Mouse (Mus musculus) left cerebral cortex, postnatal 14 days (tissue): ENCODE results near the gene Creb3l4. TPM values are rescaled to one million over a fixed set of nuclear protein-coding genes. Genes with fewer than 3 reads are reported as not detected.
"Not testable (repeated sequence)": the region's sequence is repeated elsewhere in the genome, so short reads cannot be mapped to it uniquely, and the experiment has no call there.

Experiments used
- DNase-seq, 2 experiments: peaks; one replicate each; pipeline ENCODE4 v3.0.0; 2021 to 2022; ENCODE audit warnings: low spot score in 2 of 2, mixed read lengths in 1 of 2
- intact Hi-C: fragments of 180-260 bp; cut with DNase I; formaldehyde crosslinking; loops from one replicate; pipeline ENCODE4 v1.15.1; 2025
- total RNA-seq, 2 experiments: library from RNA; stranded (reverse); gene quantifications; 2 replicates each; pipeline ENCODE4 v1.2.3; 2021

The Creb3l4 gene
- total RNA-seq, 2 experiments from 2014 or later = 0.23 TPM; not detected in 1

GRCm38 (mm10) chr3:90266901-90267775, 23.8 kb upstream of the Creb3l4 start:
- no peak for DNase-seq
- intact Hi-C loops = loop anchor here (5.0 kb wide), 1 partner anchor 105 kb away; no protein-coding TSS in a partner anchor

- intact Hi-C loops = loop anchor here (5.0 kb wide), 1 partner anchor 106 kb away; no protein-coding TSS in a partner anchor
- DNase-seq = no peak
Observed at GRCm38 (mm10) chr3:90265932-90266741, 22.8 kb upstream of the Creb3l4 start.

DNA sequence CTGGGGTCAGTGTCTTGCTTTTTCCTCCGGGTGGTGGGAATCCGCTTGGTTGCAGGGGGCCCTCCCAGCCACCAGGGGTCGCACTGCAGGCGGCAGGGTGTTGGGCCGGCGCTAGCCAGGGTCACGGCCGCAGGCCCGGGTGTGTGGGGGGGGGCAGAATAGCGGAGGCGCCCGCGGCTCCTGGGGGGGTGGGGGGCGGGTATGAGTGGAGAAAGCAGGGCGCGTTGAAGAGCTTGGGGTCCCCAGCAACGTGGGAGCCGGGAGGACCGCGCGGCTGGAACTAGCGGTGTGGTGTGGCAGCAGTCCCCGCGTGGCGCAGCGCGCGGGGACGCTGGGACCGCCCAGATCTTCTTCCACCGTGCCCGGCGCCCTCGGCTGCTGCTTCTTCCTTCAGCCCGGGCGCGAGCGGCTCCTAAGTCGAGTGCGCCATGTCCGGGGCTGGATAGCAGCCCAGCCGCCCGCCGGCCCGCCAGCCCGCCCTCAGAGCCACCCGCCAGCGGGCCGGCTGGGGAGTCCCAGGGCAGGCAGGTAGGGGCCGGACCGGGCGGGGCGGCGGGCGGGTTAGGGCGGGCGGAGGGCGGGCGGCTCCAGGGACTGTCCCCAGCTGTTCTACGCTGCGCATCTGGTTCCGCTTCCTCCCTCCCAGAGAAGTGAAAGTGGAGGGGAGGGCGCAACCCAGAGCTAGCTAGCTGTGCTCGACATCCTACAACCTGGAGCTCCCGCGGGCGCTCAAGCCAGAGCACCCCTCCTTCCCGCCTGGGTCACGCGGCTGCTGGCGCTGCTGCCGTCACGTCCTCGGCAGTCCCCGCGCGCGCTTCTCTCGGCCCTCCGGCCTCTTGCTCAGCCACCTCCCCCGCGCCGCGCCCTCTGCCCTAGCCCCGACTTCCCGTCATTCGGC, 22.0 kb upstream of the Creb3l4 start, which contains the start of gene Dennd4b:
TSS of gene Dennd4b (plus strand) at position 152 of the 898 bp plus-strand sequence.
- intact Hi-C loops = loop anchor here (5.0 kb wide), 1 partner anchor 107 kb away; no protein-coding TSS in a partner anchor
- DNase-seq = peak; percentile 83 to 87

DNA sequence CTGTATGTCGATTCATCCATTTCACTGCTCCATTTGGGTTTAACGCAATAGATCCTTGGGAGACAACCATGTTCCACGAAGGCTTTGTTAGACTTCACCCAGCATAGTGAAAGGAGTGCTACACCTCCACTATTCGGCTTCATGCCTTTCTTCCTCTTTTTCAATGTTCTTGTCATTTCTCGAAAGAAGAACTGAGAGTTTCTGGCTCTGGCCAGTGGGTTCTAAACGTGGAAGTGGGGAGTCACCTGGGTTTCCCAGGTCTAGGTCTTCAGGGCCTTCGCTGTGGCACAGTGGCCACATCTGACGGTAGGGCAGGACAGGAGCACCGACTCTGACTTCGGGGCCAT, 21.3 kb upstream of the Creb3l4 start:
- no peak for DNase-seq
- intact Hi-C loops = loop anchor here (5.0 kb wide), 1 partner anchor 108 kb away; no protein-coding TSS in a partner anchor

DNA sequence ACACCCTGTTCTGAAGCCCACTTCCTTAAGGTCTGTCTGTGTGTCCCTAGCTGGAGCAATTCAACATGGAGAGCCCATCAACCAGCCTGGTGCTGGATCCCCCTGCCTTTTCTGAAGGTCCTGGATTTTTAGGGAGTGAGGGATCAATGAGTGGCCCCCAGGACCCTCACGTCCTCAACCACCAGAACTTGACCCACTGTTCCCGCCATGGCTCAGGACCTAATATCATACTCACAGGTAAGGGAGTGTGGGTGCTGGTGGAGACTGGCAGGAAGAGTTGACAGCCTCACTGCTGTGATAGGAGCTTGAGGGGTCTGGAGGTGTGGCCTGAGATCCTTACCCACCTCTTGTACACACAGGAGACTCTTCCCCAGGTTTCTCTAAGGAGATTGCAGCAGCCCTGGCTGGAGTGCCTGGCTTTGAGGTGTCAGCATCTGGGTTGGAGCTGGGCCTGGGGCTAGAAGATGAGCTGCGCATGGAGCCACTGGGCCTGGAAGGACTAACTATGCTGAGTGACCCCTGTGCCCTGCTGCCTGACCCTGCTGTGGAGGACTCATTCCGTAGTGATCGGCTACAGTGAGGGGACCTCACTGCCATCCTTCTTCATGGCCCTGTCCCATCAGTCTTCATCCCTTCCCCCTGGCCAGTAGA, 19.9 kb upstream of the Creb3l4 start:
- DNase-seq = no peak
- intact Hi-C loops = no loop called here

DNA sequence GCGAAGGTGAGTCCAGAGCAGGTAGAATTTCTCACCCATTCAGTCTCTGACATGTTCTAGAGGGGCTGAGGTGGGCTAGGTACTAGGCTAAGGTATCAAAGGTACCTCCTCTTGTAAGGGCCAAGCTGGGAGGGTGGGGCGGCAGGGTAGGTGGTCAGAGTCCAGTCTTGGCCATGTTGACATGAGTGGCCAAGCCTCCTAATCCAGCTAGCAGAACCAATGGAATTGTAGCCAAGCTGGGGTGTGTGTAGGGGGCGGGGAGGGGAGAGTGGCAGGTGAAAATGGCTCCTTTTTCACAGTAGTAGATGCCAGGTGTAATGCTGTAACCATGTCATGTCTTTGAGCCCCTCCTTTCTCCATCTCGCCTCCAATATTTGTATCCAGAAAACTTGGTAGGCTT, 15.2 kb upstream of the Creb3l4 start:
- DNase-seq = no peak
- intact Hi-C loops = no loop called here

DNA sequence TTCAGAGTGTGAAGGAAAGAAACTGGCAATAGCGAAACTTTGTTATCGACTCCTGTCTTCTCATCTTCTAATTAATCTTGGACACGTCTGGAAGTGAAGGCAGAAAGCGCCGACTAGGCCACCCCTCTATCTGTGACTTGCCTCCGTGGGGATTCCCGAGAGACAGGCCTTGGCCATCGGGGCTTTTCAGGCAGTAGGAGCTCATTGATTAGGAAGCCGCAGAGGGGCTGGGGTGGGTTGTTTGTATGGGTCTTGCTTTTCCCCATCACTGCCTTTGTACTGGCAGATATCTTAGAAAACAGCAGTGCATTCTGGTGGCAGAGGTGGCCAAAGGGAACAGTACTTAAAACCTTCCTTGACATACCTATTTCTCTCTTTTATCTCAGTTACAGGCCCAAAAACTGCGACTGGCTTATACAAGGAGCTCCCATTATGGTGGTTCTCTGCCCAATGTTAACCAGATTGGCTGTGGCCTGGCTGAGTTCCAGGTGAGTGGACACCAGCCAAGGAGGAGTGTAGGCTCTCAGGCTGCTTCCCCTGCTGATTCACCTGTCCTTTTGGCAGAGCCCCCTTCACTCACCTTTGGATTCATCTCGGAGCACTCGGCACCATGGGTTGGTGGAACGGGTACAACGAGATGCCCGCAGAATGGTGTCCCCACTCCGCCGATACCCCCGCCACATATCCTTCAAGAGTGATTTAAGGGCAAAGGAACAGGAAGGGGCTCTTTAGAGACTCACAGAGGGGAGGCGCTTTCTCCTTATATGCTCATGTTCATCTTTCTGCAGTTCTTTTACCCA, 13.6 kb upstream of the Creb3l4 start:
- DNase-seq = no peak
- intact Hi-C loops = no loop called here

DNA sequence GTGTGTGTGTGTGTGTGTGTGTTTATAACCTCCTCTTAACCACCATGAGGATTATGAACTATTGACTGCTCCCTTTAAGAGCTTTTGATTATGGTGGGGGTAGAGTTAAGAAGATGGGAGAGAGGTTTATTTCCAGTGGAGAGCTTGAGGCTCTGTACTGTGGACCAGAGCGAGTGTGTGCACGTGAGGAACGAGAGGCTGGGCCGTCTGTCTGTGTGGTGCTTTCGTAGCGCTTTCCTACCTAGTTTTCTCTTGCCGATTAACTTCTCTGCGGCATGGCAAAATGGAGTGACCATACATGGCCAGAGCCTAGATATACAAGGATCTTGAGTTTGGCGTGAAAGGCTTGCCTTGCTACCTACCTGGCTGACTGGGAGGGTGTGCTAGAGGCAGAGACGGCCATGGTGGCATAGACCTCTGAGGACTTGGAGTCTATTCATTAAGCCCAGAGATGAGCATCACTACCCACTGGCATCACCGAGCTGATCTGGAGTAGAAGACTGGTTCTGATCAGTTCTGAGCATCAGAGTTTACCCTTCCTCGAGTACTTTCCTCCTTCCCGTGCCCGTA, 12.6 kb upstream of the Creb3l4 start:
- no peak for DNase-seq
- intact Hi-C loops = no loop called here

DNA sequence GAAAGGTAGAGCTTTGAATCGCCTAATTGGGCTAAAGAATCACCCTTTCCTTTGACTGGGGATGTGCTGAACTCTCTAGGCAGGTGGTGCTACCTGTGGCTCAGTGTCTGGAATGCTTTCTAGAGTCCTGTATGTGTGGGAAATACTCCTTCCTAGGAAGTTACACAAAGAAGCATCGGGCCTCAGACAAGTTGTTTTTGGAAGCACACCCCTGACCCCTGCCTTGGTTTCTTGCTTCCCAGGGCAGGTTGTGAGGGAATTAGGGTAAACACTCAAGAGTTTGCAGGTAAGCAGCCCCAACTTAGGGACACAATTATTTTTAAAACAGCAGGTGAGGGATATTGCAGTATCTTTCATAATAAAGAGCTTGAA, 11.9 kb upstream of the Creb3l4 start:
- no peak for DNase-seq
- intact Hi-C loops = no loop called here

DNA sequence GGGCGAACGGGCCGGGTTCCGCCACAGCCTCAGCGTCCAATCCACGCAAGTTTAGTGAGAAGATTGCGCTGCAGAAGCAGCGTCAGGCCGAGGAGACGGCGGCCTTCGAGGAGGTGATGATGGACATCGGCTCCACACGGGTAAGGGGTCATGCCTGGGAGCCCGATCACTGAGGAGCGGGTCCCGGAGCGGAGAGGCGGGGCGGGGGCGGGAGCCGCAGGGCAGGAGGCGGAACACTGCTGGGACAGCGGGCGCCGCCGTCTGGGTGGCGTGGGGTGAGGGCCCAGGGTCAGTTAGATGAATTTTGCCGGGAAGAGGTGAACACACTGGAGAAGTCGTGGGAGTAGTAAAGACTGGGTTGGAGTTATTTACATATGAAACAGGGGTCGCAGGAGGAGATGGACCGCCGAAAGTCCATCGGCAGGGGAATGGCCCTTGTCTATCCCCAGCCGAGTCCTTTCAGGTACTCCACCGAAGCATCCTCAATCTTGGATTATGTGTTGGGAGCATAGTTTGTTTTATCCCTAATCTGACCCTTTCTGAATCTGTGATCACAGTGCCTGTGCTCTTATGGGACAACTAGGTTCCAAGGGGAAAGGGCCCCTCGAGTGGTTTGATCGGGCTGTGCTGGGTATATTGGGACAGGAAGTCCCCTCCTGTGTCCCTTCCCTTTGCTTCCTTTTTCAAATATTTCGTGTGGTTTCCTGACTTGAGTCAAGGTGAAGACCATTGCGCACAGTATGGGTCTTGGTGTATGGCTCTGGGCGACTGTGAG, 11.3 kb upstream of the Creb3l4 start:
- no peak for DNase-seq
- intact Hi-C loops = no loop called here

- peak; percentile 97 to 98 for DNase-seq
- intact Hi-C loops = no loop called here
Observed at GRCm38 (mm10) chr3:90253653-90254418, 10.5 kb upstream of the Creb3l4 start, which contains the start of gene Crtc2. Gene Crtc2 (plus strand): TSS chr3:90254163.

GRCm38 (mm10) chr3:90253174-90253573, 9.9 kb upstream of the Creb3l4 start:
- DNase-seq, intact Hi-C loops: not testable (repeated sequence)

- intact Hi-C loops, DNase-seq: not testable (repeated sequence)
Observed at GRCm38 (mm10) chr3:90252659-90253058, 9.3 kb upstream of the Creb3l4 start.

GRCm38 (mm10) chr3:90251731-90252226, 8.5 kb upstream of the Creb3l4 start:
- DNase-seq, intact Hi-C loops: not testable (repeated sequence)

DNA sequence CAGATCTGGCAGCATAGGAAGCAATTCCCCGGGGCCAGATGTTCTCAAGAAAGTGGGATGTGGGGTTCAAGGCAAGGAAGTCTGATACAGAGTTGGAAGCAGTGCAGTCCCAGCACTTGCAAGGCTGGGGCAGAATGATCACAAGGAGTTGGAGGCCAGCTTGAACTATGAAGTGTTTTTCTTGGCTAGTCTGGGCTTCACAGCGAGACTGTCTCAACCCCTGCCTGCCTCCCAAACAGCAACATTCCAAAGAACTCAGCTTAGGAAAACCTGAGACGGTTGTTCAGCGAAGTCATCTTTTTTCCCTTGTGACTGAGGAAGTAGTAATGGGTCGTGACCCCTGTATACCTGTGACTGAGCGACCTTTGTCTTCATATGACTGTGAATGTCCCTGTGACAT, 7.5 kb upstream of the Creb3l4 start:
- intact Hi-C loops = no loop called here
- no peak for DNase-seq

DNA sequence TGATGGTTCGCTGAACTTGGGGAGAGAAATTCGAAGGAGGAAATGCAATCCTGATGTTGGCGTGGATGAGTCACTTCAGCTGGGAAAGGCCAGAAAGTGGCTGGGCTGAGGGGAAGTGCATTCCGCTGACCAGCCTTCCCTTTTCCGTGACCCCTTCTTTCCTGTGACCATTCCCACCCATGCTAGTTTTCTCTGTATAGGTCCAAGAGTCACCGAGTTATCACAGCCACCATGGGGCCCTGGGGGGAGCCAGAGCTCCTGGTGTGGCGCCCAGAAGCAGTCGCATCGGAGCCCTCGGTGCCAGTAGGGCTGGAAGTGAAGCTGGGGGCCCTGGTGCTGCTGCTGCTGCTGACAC, 5.4 kb upstream of the Creb3l4 start:
- intact Hi-C loops = no loop called here
- DNase-seq = no peak
